ENCODE assay signal across 1 mouse cellular context in the genomic region with DNA sequence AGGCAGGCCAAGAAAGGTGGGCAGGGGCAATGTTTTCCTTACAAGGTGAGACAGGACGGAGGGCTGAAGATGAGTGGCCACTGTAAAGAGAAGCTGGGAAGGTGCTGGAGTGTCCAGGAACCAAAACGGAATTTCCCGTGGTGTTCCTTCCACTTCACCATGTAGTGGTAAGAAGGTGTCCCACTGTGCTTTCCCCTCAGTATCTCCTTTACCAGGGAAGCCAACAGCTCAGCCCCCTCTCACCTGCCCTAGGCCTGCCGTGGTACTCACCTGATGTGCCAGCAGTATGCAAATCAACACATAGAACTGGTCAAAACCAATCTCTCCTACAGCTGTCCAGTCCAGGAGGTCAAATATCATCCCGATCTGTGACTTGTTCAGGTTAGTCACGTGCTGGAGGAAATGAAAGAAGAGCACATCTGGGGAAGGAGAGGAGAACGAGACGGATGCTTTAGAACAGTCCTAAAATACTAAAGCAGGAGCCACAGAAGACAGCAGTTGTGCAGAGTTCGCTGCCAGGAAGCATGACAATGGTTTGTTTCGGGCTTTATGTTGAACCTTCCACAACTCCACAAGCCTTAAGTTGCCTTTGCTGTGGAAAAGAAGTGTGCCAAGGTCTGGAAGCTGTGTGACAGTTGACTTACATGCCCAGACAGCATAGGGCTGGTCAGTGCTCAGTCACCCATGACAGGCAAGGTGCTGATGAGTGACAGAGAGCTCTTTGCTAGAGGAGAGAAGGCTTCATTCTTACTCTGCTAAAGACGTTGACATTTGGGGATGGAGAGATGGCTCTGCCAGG.
TF ChIP-seq lines count a peak whose summit lies in the region.

No protein-coding gene starts in this region.

TF ChIP-seq in CH12.LX, 34 proteins besides CTCF, POLR2A, EP300 and RAD21 (continued from another document):
- TF ChIP-seq GABPA (IDR thresholded peaks at IDR 0.05; ENCODE audit: insufficient replicate concordance, low read depth, low read length): no peak
- TF ChIP-seq ZNF384 (IDR thresholded peaks at IDR 0.05; ENCODE audit: low read depth, low read length): no peak
- TF ChIP-seq BHLHE40 (IDR thresholded peaks at IDR 0.05; ENCODE audit: low read depth, low read length): peak; percentile 90
- TF ChIP-seq TCF12 (IDR thresholded peaks at IDR 0.05; ENCODE audit: low read depth, low read length): peak; percentile 32; the same call in 1 of the 2 replicates
- no peak for TF ChIP-seq ETS1 (conservative IDR thresholded peaks at IDR 0.05; ENCODE audit: low read depth, low read length)
- TF ChIP-seq MAZ (IDR thresholded peaks at IDR 0.05; ENCODE audit: low read depth, low read length): no peak
- peak; percentile 68 for TF ChIP-seq USF1 (IDR thresholded peaks at IDR 0.05; ENCODE audit: low read depth, low read length)
- TF ChIP-seq ELF1 (IDR thresholded peaks at IDR 0.05; ENCODE audit: low read depth, low read length): no peak
- TF ChIP-seq PAX5 (IDR thresholded peaks at IDR 0.05; ENCODE audit: low read length): no peak
- TF ChIP-seq KAT2A (IDR thresholded peaks at IDR 0.05; ENCODE audit: insufficient replicate concordance, low read length): no peak
